Mouse (Mus musculus) ES-Bruce4 (cell line): ENCODE measurements around the gene Abcg8.

Experiments
- CTCF ChIP-seq: IDR thresholded peaks from one replicate; pipeline ENCODE4 v1.8.1; 2011; ENCODE audit warnings: low read depth, low read length
- EP300 ChIP-seq: IDR thresholded peaks from 2 replicates; pipeline ENCODE4 v1.6.1; 2011; ENCODE audit warnings: low read depth, low read length; ENCODE audit not compliant: insufficient read depth
- POLR2A ChIP-seq: IDR thresholded peaks from one replicate; pipeline ENCODE4 v1.8.1; 2011; ENCODE audit warnings: low read length; ENCODE audit not compliant: insufficient read depth

DNA sequence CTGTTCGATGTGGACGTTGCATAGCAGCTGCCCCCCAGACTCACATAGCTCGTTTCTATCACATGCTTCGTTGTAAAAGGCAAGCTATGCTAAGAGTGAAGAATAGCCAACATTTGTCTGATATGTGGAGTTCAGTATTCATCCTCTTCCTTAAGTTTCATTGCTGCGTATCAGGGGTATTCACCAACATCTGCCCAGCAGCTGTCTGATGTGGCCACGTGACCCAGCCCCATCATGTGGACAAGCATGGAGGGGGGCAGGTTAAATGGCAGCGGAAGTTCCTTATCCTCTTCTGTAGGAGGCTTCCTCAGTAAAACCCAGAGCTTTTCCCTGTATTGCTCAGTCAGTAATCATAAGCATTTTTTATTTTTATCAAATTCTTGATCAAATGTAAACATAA, 18.3 kb upstream of the Abcg8 start:
- TF ChIP-seq CTCF (no peak), EP300 (no peak), POLR2A (no peak)
